Mouse (Mus musculus) 3134 (cell line): Measurements from ENCODE around the gene Tmem239.

Experiments
- DNase-seq: peaks from one replicate; pipeline ENCODE4 v3.0.0-alpha.2; 2011; ENCODE audit warnings: low spot score; ENCODE audit not compliant: insufficient read length; ENCODE audit errors: extremely low read depth

Gene Tmem239

DNA sequence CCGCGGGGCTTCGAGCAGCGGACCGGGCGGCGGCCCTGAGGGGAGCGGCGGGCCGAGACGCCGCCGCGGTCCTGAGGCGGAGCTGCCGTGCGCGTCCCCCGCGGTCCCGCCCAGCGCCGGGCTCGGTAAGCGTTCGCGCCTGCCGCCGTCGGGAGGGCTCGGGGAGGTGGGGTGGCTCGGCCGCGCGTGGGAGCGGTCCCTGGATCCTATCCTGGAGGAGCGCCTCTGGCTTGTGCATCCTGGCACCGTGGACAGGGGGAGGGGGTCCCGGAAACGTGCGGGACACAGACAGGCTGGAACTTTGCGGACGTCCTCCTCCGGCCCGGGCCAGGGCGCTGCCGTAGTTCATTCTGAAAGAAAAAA, 44.1 kb downstream of the Tmem239 start:
- peak; percentile 84 for DNase-seq

DNA sequence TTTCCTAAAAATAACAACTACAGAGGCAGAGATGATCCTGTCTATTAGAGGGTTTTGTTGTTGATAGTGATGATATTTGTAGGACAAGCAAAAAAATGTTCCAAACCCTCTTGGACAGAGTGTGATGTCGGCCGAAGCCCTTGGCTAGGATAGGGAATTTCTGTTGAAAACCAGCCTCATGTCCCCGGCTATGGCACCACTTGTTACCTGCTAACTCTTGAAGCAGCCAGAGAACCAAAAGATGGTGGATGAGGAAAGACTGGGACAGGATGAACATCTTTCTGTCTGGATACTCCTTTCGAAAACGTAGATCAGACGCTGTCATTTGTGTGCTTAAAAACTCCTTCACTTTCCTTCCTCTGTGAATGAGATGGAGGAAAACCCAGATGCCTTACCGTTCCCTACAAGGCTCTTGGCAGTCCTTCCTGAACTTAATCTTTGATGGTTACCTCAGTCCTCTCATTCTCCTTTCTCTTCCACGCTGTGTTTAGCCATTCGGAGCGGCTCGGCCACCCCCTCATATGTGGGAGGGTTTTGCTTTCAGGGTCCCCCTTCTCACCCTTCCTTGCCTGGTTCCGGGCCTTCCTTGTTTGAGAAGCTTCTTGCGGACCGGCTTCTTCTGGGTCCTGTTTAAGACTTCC, 44.9 kb downstream of the Tmem239 start:
- DNase-seq: no peak

DNA sequence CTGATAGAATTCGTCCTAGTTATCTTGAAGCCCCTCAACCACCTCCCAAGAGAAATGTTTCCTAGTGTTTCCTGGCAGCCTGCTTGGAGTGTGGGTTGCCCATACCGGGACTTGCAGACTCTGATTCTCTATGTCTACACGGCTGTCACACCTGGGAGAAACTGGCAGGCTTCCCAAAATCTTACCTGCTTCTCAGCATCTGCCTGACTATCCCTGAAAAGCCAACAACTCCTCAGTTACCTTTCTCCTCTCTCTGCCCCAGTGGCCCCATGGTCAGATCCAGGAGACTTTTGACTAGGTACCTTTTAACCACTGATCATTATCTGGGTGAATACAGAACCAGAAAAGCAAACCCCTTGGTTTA, 45.4 kb downstream of the Tmem239 start:
- no peak for DNase-seq

DNA sequence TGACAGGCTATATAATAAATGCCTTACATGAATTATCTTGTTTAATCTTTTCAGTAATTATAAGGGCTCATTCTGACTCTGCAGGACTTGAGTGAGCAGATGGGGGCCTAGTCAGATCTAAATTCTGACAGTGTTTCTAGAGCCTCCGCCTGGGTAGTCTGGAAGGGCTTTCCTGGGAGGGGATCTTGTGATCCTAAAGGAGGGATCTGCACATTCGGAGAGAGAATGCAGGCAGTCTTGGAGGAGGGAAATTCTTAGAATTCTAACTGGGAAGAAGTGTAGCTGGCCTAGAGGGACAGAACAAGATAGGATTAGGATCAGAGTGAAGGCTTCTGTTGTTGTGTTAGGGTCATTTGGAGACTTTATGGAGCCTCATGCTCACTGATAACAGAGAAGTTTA, 46.0 kb downstream of the Tmem239 start:
- DNase-seq: no peak

DNA sequence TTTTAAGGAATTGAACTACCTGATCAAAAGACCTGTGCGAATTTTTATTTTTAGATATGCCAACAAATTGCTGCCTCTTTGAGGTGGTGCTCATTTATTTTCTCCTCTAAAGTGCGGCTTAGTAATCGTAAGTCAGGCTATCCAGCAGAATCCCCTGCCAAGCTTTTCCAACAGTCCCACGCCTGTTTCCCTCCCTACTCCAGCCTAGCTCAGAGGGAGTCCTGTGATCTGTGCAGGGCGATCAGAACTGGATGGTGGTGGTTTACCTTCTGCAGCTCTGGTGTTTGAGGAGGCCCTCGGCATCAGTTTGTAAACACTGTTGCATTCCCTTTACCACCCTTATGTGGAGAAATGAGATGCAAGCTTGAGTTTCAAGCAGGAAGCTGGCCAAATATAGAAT, 47.1 kb downstream of the Tmem239 start:
- no peak for DNase-seq

DNA sequence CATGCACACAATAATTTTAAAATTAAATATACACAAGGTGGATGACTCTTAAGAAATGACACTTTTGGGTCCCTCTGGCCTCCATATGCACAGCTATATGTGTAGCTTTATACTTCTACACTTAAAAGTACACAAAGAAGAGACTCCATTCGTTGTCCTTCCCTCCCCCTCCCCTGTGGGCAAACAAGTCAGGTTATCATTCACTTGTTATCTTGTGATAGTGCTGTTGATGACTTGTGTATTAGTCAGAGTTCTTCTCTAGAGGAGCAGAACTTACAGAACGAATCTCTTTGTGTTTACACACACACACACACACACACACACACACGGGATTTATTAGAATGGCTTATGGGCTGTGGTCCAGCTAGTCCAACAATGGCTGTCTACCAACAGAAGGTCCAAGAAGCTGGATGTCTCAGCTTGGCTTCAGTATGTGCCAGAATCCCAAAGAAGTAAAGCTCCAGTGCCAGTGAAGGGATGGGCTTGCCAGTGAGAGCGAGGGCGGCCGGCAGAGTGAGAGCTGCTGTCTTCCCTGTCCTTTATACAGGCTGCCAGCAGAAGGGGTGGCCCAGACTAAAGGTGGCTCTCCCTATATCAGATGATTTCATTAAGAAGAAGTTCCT, 48.6 kb downstream of the Tmem239 start:
- no peak for DNase-seq
